Mouse (Mus musculus): ENCODE results near the gene Vav1. TPM values are rescaled to one million over a fixed set of nuclear protein-coding genes. Genes with fewer than 3 reads are reported as not detected.
A peak's percentile ranks its signal among the peaks of the same experiment; 100 is the strongest.

Gene Vav1
- total and polyA plus RNA-seq, 3 experiments: 86.7 to 99.6 TPM; not detected in 1

GRCm38 (mm10) chr17:57276634-57277121 lies 2.2 kb upstream of the Vav1 start:
- peak; percentile 95 for DNase-seq (ENCODE audit: low read depth, low spot score)
- Histone ChIP-seq H3K4me1 (ENCODE audit: control insufficient read depth in 1 of 2, insufficient read depth in 2 of 2, low read length in 2 of 2) (peaks cover 4 to 24% of the 10 kb centered on the region in 2 experiments; a peak in 3 of 4 replicates), H3K36me3 (ENCODE audit: control insufficient read depth in 1 of 2, insufficient read depth in 2 of 2, low read length in 2 of 2) (peaks cover 0 to 15% of the 10 kb centered on the region in 2 experiments; a peak in 2 of 4 replicates), H3K4me3 (ENCODE audit: control insufficient read depth in 1 of 2, insufficient read depth in 1 of 2, low read depth in 2 of 2, low read length in 2 of 2) (peak overlapping the region; percentile 68 to 81), H3K27me3 (ENCODE audit: control insufficient read depth in 1 of 2, insufficient read depth in 2 of 2, low read length in 2 of 2) (no peaks in the 10 kb centered on the region), H3K79me2 (ENCODE audit: control insufficient read depth, insufficient read depth, low read length, poor library complexity) (peaks cover 27% of the 10 kb centered on the region), H3K27ac (ENCODE audit: control insufficient read depth, low read depth, low read length) (peak overlapping the region; percentile 73), H3K9ac (ENCODE audit: control insufficient read depth, low read depth, low read length, poor library complexity, severe bottlenecking) (peak overlapping the region; percentile 74), H3K9me3 (replicated peaks; ENCODE audit: insufficient read depth, low read length) (no peaks in the 10 kb centered on the region)
- TF ChIP-seq TAL1 (IDR thresholded peaks at IDR 0.05; ENCODE audit: low read length): no peak
- peak; percentile 54; the same call in 1 of the 2 replicates for TF ChIP-seq BHLHE40 (IDR thresholded peaks at IDR 0.05; ENCODE audit: borderline replicate concordance, low read depth, low read length)
- TF ChIP-seq POLR2AphosphoS2 (IDR thresholded peaks at IDR 0.05; ENCODE audit: low read length): no peak
- no peak for TF ChIP-seq E2F4 (IDR thresholded peaks at IDR 0.05; ENCODE audit: borderline replicate concordance, low read depth, low read length)
- no peak for TF ChIP-seq GATA1 (IDR thresholded peaks at IDR 0.05; ENCODE audit: low read depth, low read length)
- TF ChIP-seq NELFE (IDR thresholded peaks at IDR 0.05; ENCODE audit: low read depth, low read length): peak; percentile 49; the same call in 1 of the 2 replicates
- peak; percentile 12; the same call in 1 of the 2 replicates for TF ChIP-seq MAZ (IDR thresholded peaks at IDR 0.05; ENCODE audit: low read depth, low read length)
- TF ChIP-seq RCOR1 (IDR thresholded peaks at IDR 0.05; ENCODE audit: low read depth, low read length): no peak
- peak; percentile 78; the same call in 1 of the 2 replicates for TF ChIP-seq CHD1 (IDR thresholded peaks at IDR 0.05; ENCODE audit: low read depth, low read length)
- peak; percentile 43 for TF ChIP-seq SMC3 (IDR thresholded peaks at IDR 0.05; ENCODE audit: low read depth, low read length)
- TF ChIP-seq SIN3A (IDR thresholded peaks at IDR 0.05; ENCODE audit: low read length): peak; percentile 78
- TF ChIP-seq ZMIZ1 (IDR thresholded peaks at IDR 0.05; ENCODE audit: low read depth, low read length): no peak
- TF ChIP-seq NRF1 (IDR thresholded peaks at IDR 0.05; ENCODE audit: insufficient read depth, low read depth, low read length, poor library complexity, severe bottlenecking): no peak
- TF ChIP-seq ZC3H11A (IDR thresholded peaks at IDR 0.05; ENCODE audit: low read depth, low read length): peak; percentile 3; the same call in 1 of the 2 replicates
- peak; percentile 19; the same call in 1 of the 2 replicates for TF ChIP-seq TCF12 (IDR thresholded peaks at IDR 0.05; ENCODE audit: low read depth, low read length)
- TF ChIP-seq CTCF (IDR thresholded peaks at IDR 0.05 in 2 of 3, conservative IDR thresholded peaks at IDR 0.05 in 1 of 3; ENCODE audit: control insufficient read depth in 1 of 3, insufficient read depth in 1 of 3, low read depth in 2 of 3, low read length in 3 of 3, poor library complexity in 1 of 3, severe bottlenecking in 1 of 3): peak; percentile 82 to 94 (median 94)
- peak; percentile 78; the same call in 1 of the 2 replicates for TF ChIP-seq MXI1 (IDR thresholded peaks at IDR 0.05; ENCODE audit: low read depth, low read length)
- no peak for TF ChIP-seq ETS1 (IDR thresholded peaks at IDR 0.05; ENCODE audit: low read depth, low read length)
- no peak for TF ChIP-seq JUND (IDR thresholded peaks at IDR 0.05; ENCODE audit: low read depth, low read length)
- no peak for TF ChIP-seq CHD2 (IDR thresholded peaks at IDR 0.05; ENCODE audit: low read length)
- no peak for TF ChIP-seq UBTF (IDR thresholded peaks at IDR 0.05; ENCODE audit: borderline replicate concordance, insufficient read depth, low read depth, low read length)
- no peak for TF ChIP-seq MEF2A (IDR thresholded peaks at IDR 0.05; ENCODE audit: extremely low read depth, insufficient replicate concordance, low read depth, low read length, poor library complexity, severe bottlenecking)
- TF ChIP-seq EP300 (IDR thresholded peaks at IDR 0.05; ENCODE audit: low read depth in 1 of 2, low read length in 2 of 2): no peak; a peak in 1 of 4 replicates
- no peak for TF ChIP-seq MAFK (IDR thresholded peaks at IDR 0.05; ENCODE audit: borderline replicate concordance, low read depth, low read length)
- TF ChIP-seq MYB (IDR thresholded peaks at IDR 0.05; ENCODE audit: low read depth, low read length): no peak
- TF ChIP-seq USF2 (IDR thresholded peaks at IDR 0.05; ENCODE audit: borderline replicate concordance in 1 of 2, insufficient read depth in 1 of 2, low read depth in 1 of 2, low read length in 2 of 2): no peak
- peak; percentile 64 for TF ChIP-seq HCFC1 (IDR thresholded peaks at IDR 0.05; ENCODE audit: low read depth, low read length)
- no peak; the same call in 1 of the 2 replicates for TF ChIP-seq MYC (IDR thresholded peaks at IDR 0.05; ENCODE audit: low read depth, low read length)
- TF ChIP-seq KAT2A (conservative IDR thresholded peaks at IDR 0.05; ENCODE audit: low read depth, low read length): no peak
- 0 out of 2 replicates have a peak, but pooled peaks have one; percentile 3 for TF ChIP-seq TBP (IDR thresholded peaks at IDR 0.05; ENCODE audit: low read depth, low read length)
- peak; percentile 62 for TF ChIP-seq RAD21 (IDR thresholded peaks at IDR 0.05; ENCODE audit: low read depth, low read length)
- peak; percentile 5; the same call in 1 of the 2 replicates for TF ChIP-seq ELF1 (IDR thresholded peaks at IDR 0.05; ENCODE audit: low read depth, low read length)
- TF ChIP-seq POLR2A (IDR thresholded peaks at IDR 0.05; ENCODE audit: control insufficient read depth in 1 of 2, insufficient read depth in 1 of 2, low read depth in 1 of 2, low read length in 2 of 2, poor library complexity in 1 of 2): peak in 1 of 2 experiments; percentile 36; a peak in 1 of 4 replicates
- TF ChIP-seq USF1 (IDR thresholded peaks at IDR 0.05; ENCODE audit: low read depth, low read length): no peak
- TF ChIP-seq ZNF384 (IDR thresholded peaks at IDR 0.05; ENCODE audit: low read depth, low read length): no peak
- no peak for TF ChIP-seq ZKSCAN1 (IDR thresholded peaks at IDR 0.05; ENCODE audit: low read depth, low read length)

Measured in MEL (cell line).